Mouse (Mus musculus) Muller cell, postnatal 12 days (primary cell): ENCODE results near the gene Zbtb42.

ENCODE experiments used
- DNase-seq: peaks from one replicate; pipeline ENCODE4 v3.0.0-alpha.2; 2015; ENCODE audit errors: inconsistent ontology term

Gene Zbtb42

GRCm38 (mm10) chr12:112727801-112728200 lies 49.2 kb downstream of the Zbtb42 start:
- no peak for DNase-seq

DNA sequence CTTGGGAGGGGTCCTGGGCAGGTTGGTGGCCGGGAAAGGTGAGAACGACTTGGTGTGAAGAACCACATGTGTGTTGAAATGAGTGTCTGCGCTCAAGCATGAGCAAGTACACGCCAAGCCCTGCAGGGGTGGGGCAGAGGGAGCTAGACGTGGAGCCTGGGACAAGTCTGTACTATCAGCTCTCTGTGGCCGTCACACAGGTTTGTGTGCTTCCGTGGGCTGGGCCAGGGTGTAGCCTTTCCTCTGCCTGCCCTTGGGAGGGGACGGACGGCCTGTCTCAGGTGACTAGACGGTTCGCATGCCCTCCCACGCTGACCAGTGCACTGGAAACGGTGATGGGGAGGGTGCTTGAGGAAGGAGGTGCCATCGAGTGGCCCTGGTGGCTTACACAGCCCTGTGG lies 52.2 kb downstream of the Zbtb42 start:
- no peak for DNase-seq
